ENCODE assay signal across 8 mouse cellular contexts in genomic region chr10:61341557-61341956, GRCm38 (mm10). TPM values are rescaled to one million over a fixed set of nuclear protein-coding genes. Genes with fewer than 3 reads are reported as not detected.
A peak's percentile ranks its signal among the peaks of the same experiment; 100 is the strongest.
DNase-seq lines count a peak whose midpoint lies in the region; ATAC-seq and TF ChIP-seq lines count a peak whose summit lies in the region.
"Had no signal": no experiment of that assay in that cellular context is flagged by ENCODE, and none has a peak within 500 bp of the region (broad histone marks: within the 10 kb centered on the region; RNA-seq: fewer than 3 reads in every experiment).

No protein-coding gene starts in this region.

- no peaks in the 10 kb centered on the region for H3K36me3 ChIP-seq in forebrain, embryonic 15.5 days
- H3K36me3 ChIP-seq in hindbrain, postnatal 0 days (ENCODE audit: insufficient read depth, low read length): no peaks in the 10 kb centered on the region; the same call in 1 of the 2 replicates
- peaks cover 7% of the 10 kb centered on the region; the same call in 1 of the 2 replicates for H3K36me3 ChIP-seq in midbrain, postnatal 0 days (ENCODE audit: insufficient read depth, low read length)

- H3K9ac ChIP-seq in forebrain, embryonic 15.5 days (replicated peaks): no peak overlapping the region
- H3K9ac ChIP-seq in hindbrain, postnatal 0 days (replicated peaks; ENCODE audit: low read length): no peak overlapping the region
- H3K9ac ChIP-seq in midbrain, postnatal 0 days (replicated peaks; ENCODE audit: low read length, poor library complexity, severe bottlenecking): no peak overlapping the region
- H3K9ac ChIP-seq: limb, embryonic 12.5 days had no signal

- no peak overlapping the region for H3K4me3 ChIP-seq in forebrain, embryonic 15.5 days
- H3K4me3 ChIP-seq in hindbrain, postnatal 0 days (ENCODE audit: low read length): no peak overlapping the region
- H3K4me3 ChIP-seq in midbrain, postnatal 0 days (ENCODE audit: low read depth, low read length): no peak overlapping the region
- H3K4me3 ChIP-seq: limb, embryonic 12.5 days had no signal

- DNase-seq in Muller cell, postnatal 12 days (ENCODE audit: inconsistent ontology term): peak; percentile 44
- peak; percentile 47 for DNase-seq in c-Kit-positive CD71-negative TER-119-negative erythroid progenitor cells, embryonic 14.5 days (ENCODE audit: low read depth)
- DNase-seq in hindbrain, postnatal 0 days (ENCODE audit: low spot score): peak; percentile 82
- DNase-seq in left cerebral cortex, postnatal 36 days (ENCODE audit: low spot score in 2 of 2): peak; percentile 58 to 68
- peak; percentile 76 for DNase-seq in midbrain, postnatal 0 days (ENCODE audit: low spot score)
- DNase-seq in spleen, postnatal 14 days (ENCODE audit: low spot score in 2 of 2): peak; percentile 23 to 54

- TF ChIP-seq CTCF in hindbrain, postnatal 0 days (IDR thresholded peaks at IDR 0.05; ENCODE audit: low read depth): peak; percentile 99
- peak; percentile 98 for TF ChIP-seq CTCF in midbrain, postnatal 0 days (IDR thresholded peaks at IDR 0.05)

- no peak overlapping the region for H3K4me2 ChIP-seq in forebrain, embryonic 15.5 days (replicated peaks)
- H3K4me2 ChIP-seq in hindbrain, postnatal 0 days (ENCODE audit: low read depth, low read length): no peak overlapping the region
- H3K4me2 ChIP-seq in midbrain, postnatal 0 days (ENCODE audit: low read depth, low read length, poor library complexity, severe bottlenecking): no peak overlapping the region
- H3K4me2 ChIP-seq: limb, embryonic 12.5 days had no signal

- no peaks in the 10 kb centered on the region for H3K27me3 ChIP-seq in forebrain, embryonic 15.5 days
- H3K27me3 ChIP-seq in hindbrain, postnatal 0 days (ENCODE audit: insufficient read depth, low read length): no peaks in the 10 kb centered on the region
- H3K27me3 ChIP-seq in midbrain, postnatal 0 days (ENCODE audit: insufficient read depth, low read length): no peaks in the 10 kb centered on the region
- H3K27me3 ChIP-seq: limb, embryonic 12.5 days had no signal

- H3K4me1 ChIP-seq in forebrain, embryonic 15.5 days: peaks cover 6% of the 10 kb centered on the region; the same call in 1 of the 2 replicates
- 0 out of 2 replicates have a peak, but pooled peaks cover 4% of the 10 kb centered on the region for H3K4me1 ChIP-seq in hindbrain, postnatal 0 days (ENCODE audit: insufficient read depth, low read length)
- no peaks in the 10 kb centered on the region for H3K4me1 ChIP-seq in midbrain, postnatal 0 days (ENCODE audit: insufficient read depth, low read length)

- ATAC-seq in forebrain, embryonic 15.5 days (replicated peaks): peak; percentile 24; the same call in 1 of the 2 replicates
- ATAC-seq in hindbrain, postnatal 0 days: peak; percentile 71
- peak; percentile 41 for ATAC-seq in midbrain, postnatal 0 days (ENCODE audit: low FRiP score)

- no peaks in the 10 kb centered on the region for H3K9me3 ChIP-seq in forebrain, embryonic 15.5 days
- H3K9me3 ChIP-seq in hindbrain, postnatal 0 days (ENCODE audit: low read length): no peaks in the 10 kb centered on the region
- H3K9me3 ChIP-seq in midbrain, postnatal 0 days (ENCODE audit: low read length): no peaks in the 10 kb centered on the region
- H3K9me3 ChIP-seq: limb, embryonic 12.5 days had no signal

- H3K27ac ChIP-seq in forebrain, embryonic 15.5 days (replicated peaks): no peak overlapping the region
- no peak overlapping the region for H3K27ac ChIP-seq in hindbrain, postnatal 0 days
- H3K27ac ChIP-seq in midbrain, postnatal 0 days (ENCODE audit: low read depth, low read length): no peak overlapping the region
- H3K27ac ChIP-seq: limb, embryonic 12.5 days had no signal

- intact Hi-C loops in left cerebral cortex, postnatal 36 days (cut with DNase I): loop anchor here (1.0 kb wide), 1 partner anchor 58 kb away; no protein-coding TSS in a partner anchor

- 67% methylated on average over 6 of the region's 6 CpGs for WGBS in forebrain, embryonic 15.5 days
- WGBS in hindbrain, postnatal 0 days: 54% methylated on average over 6 of the region's 6 CpGs
- WGBS in midbrain, postnatal 0 days: 72% methylated on average over 6 of the region's 6 CpGs

RNA-seq across cellular contexts. Expression of gene Pald1, which starts 41.8 kb away (rescaled TPM):
- 16.5 and 17.0 TPM in 2 replicates for polyA plus RNA-seq in forebrain, embryonic 15.5 days (2015; fragmentation: Nextera tagmentation; extraction: Ambion mirVana)
- 34.3 and 36.0 TPM in 2 replicates for total RNA-seq in hindbrain, postnatal 0 days (2014; rRNA removed)
- polyA plus RNA-seq in hindbrain, postnatal 0 days (2015; fragmentation: Nextera tagmentation; extraction: Ambion mirVana): 21.7 TPM in 2 replicates
- 1 to 10 TPM; 7.5 to 9.5 TPM for total RNA-seq in left cerebral cortex, postnatal 36 days (2021)
- total RNA-seq in midbrain, postnatal 0 days (2014; rRNA removed): 25.2 and 27.1 TPM in 2 replicates
- 16.0 and 16.8 TPM in 2 replicates for polyA plus RNA-seq in midbrain, postnatal 0 days (2015; fragmentation: Nextera tagmentation; extraction: Ambion mirVana)

RNA-seq across cellular contexts. Expression of gene Prf1, which starts 43.9 kb away (rescaled TPM):
- polyA plus RNA-seq in forebrain, embryonic 15.5 days (2015; fragmentation: Nextera tagmentation; extraction: Ambion mirVana): not detected in 2 replicates
- not detected in 2 replicates for total RNA-seq in hindbrain, postnatal 0 days (2014; rRNA removed)
- not detected in 2 replicates for polyA plus RNA-seq in hindbrain, postnatal 0 days (2015; fragmentation: Nextera tagmentation; extraction: Ambion mirVana)
- total RNA-seq in left cerebral cortex, postnatal 36 days (2021): not detected
- total RNA-seq in midbrain, postnatal 0 days (2014; rRNA removed): not detected in 2 replicates
- not detected in 2 replicates for polyA plus RNA-seq in midbrain, postnatal 0 days (2015; fragmentation: Nextera tagmentation; extraction: Ambion mirVana)
- polyA plus RNA-seq: limb, embryonic 12.5 days had no signal
